Mouse (Mus musculus) thymus, postnatal 14 days (tissue): ENCODE data around the gene Trim29.

Experiments used
- DNase-seq: peaks from one replicate; pipeline ENCODE4 v3.0.0; 2021

Trim29 gene

GRCm38 (mm10) chr9:43310538-43310937 lies at the start of gene Trim29:
TSS of gene Trim29 (plus strand) at chr9:43310848.
- DNase-seq: no peak

- DNase-seq: no peak
These were observed 49.3 kb upstream of the Trim29 start for GRCm38 (mm10) chr9:43261124-43261907.

- no peak for DNase-seq
These were observed 48.7 kb upstream of the Trim29 start for GRCm38 (mm10) chr9:43261941-43262340.

DNA sequence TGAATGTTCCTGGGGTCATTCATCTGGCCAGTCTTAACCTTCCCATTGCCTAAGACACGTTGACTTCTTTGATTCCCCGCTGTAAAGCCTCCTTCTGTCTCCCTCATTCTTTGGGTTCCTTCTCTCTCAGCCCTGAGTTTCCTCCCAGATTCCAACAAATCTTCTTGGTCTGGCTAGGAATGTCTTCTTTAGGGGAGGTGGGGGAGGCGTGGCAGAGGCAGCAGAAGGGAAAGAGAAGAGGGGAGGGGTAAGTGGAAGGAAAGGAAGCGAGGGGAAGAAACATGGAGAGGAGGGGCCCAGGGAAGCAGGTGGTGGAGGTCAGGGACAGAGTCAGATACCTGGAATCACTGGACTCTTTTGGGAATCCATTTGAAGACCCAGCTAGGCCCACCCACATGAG lies 48.3 kb upstream of the Trim29 start:
- no peak for DNase-seq

- DNase-seq: no peak
These were observed 47.7 kb upstream of the Trim29 start for GRCm38 (mm10) chr9:43262811-43263550.

- no peak for DNase-seq
These were observed 46.6 kb upstream of the Trim29 start for GRCm38 (mm10) chr9:43263946-43264451.

GRCm38 (mm10) chr9:43265194-43265593 lies 45.5 kb upstream of the Trim29 start:
- no peak for DNase-seq

DNA sequence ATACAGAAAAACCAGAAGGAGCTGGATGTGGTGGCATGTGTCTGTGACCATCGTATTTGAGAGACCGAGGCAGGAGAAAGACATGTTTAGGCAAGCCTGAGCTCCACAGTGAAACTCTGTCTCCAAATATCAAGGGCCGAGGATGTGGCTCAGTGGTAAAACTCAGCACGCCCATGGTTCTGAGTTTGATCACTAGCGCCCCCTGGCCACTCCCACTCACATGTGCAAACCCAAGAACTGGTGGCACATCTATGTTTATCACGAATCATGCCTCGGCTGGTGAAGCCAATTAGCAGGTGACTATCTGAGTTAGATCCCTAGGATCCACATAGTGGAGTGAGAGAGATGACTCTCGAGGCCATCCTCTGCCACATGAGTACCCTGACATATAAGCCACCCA lies 43.3 kb upstream of the Trim29 start:
- peak; percentile 56 for DNase-seq

DNA sequence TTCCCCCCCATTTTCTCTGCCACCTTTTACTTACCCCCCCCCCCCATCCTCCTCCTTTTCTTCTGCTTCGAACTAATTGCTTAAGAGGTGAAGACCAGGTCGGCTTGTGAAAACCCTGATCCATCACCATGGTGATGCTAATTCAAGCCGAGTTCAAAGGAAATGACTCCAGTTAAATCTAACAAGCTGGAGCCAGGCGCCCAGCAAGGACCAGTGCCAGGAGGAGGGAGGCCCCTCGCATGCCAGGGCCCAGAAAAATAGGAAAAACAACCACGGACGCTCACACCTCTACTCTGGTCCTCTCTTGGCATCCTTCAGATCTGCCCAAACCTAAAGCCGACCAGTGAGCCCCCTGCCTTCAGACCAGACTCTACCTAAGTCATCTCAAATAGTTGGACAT lies 41.5 kb upstream of the Trim29 start:
- no peak for DNase-seq

DNA sequence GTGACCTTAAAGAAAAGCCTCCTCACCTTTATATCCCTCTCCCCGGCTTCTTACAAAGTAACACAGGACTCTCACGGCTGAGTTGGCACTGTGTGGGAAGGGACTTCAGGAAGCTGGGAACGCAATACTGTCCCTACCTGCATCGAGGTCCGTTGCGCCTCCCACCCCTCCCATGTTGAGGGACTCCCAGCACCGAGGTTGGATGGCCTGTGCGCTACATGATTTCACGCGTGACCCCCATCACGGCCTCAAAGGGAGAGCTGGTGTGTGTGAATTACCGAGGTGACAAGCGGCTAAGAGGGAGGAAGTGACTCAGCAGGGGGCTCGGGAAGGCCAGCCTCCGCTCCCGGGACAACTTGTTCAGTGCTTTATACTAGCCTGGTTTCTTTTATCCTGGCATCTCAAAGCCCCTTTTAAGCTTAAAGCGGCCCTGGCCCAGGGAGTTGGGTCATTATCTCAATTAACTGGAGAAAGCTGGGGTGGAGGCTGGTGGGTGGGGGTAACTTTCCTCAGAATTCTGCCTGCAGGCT lies 39.9 kb upstream of the Trim29 start:
- no peak for DNase-seq

DNA sequence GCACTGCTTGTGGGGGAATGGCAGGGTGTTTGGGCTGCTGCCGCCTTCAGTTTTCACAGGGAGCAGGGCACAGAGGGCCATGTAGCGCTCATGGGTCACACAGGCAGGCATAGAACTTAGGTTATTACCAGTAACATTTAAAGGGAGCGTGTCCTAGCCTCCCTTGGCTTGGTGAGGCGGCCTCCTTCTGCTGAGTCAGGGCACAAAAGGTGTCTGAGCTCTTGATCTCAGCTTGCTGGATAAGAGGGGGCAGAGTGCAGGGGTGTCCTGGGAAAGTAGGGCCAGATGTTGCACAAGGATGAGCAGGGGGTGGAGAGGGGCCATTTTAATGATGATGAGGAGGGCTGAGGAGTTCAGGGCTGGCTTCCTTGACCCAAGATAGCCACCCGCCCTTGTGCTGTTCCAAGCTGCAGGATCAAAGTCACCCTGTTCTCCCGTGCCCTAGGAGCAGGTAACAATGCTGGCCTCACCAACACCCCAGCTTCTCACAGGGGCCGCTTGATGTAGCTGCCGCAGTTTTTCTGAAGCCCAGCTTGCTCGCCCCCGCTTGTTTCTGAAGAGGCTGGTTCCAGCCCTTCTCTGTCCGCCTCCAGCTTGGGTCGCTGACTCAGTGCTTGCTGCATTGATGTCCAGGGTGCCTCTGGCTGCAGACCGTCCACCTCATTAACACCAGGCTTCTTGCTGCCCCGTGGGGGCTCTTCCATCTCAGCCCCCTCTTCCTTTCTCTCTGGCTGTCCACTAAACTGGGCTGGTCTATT lies 38.7 kb upstream of the Trim29 start:
- no peak for DNase-seq

DNA sequence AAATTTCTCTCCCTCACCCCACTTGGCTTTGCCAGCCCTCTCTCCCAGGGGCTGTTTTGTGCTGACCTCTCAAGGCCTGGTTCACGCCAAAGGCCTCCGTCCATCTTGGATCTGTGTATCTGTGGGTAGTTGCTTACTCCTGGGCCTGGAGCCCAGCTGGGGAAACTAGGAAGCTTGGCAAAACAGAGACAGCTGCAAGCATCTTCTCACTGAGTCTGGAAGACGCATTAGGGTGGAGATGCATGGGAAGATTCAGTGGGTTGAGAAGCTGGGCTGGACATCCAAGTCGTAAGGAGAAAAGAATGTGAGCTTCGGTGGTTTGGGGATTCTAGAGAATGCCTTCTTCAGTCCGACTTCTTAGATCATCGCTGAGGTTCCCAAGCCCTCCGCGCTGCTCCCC lies 36.9 kb upstream of the Trim29 start:
- no peak for DNase-seq

DNA sequence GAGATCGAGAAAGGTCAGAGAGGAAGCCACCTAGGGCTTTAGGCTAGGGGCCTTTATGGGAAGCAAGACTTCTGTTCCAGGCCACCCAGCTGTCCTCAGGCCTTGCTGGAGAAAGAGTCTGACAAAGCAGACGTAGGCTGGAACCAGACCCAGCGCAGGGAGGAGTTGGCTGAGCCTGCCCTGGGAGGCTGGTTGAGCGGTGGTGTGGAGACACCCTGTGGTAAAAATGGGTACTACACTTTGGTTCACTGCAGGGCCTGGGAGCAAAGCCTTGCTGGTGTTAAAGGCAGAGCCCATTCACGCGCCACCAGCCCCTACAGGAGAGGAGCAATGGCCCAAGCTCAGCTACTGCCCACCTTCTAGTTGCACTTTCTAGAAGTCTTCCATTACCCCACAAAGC lies 26.4 kb upstream of the Trim29 start:
- DNase-seq: peak; percentile 66

GRCm38 (mm10) chr9:43285281-43285680 lies 25.4 kb upstream of the Trim29 start:
- DNase-seq: no peak

DNA sequence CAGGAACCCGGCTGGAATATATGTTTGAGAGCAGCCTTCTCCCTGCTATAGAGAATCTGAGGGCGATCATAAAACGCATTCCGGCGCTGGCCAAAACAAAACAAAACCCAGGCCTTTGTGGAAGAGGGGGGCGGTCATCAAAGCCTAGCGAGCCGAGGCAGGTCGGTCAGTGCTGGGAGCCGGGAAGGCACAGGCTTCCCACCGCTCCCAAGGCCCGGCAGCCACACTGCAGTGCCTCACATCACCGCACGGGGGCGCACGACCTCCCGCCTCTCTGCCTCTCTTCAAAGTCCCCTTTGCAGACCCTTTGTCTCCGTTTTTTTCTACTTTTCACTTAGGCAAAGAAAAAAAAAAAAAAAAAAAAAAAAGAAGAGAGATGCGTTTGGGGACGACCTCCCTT lies 23.8 kb upstream of the Trim29 start:
- DNase-seq: peak; percentile 62

DNA sequence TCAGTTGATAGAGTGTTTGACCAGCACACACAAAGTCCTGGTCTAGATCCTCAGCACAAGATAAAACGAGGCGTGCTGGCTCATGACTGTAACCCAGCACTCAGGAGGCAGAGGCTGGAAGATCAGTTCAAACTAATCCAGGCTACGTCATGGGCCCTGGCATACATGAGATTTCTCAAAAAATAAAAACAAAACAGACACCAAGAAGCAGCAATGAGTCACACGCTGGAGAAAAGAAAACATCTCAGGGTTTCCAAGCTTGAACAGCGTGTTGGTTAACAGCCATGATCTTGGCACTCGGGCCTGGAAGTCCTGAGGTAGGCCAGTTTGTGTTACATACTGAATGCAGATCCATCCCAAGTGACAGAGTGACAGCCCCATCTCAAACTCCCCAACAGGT lies 17.6 kb upstream of the Trim29 start:
- DNase-seq: no peak

DNA sequence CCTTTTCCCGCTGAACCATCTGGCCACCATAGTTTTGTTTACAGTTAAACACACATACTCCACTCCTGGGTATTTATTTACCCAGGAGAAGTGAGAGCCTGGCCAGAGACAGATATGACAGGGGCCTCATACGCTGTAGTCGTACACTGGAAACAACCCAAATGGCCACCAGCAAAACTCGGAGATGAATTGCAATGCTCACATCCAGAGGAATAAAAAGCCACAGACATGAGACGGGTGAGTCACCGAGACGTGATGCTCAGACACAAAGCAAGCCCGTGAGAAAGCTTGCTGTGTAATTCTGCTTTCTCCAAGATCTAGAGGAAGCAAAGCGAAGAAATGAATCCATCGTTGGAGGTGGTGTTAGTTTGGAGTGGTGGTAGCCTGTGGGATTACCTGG lies 10.3 kb upstream of the Trim29 start:
- DNase-seq: no peak

GRCm38 (mm10) chr9:43302989-43303388 lies 7.7 kb upstream of the Trim29 start:
- no peak for DNase-seq

DNA sequence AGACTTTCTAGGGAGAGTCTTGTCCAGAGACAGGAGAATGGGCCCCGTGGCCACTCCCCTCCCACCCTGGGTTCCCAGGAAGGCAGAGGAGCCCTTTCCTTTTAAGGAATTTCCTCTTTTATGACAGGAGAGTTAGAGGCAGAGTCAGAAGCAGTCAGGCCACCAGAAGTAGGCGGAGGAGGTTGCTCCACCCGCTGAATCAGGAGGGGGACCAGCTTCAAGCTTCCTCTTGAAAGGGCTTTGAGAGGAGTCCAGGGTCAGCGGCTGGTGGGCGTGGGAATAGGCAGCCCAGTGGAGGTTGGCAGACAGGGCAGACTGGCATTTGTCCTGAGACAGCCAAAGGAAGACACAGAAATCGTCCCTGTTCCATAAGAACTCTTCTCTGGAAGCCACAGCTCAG lies 4.8 kb upstream of the Trim29 start:
- no peak for DNase-seq

DNA sequence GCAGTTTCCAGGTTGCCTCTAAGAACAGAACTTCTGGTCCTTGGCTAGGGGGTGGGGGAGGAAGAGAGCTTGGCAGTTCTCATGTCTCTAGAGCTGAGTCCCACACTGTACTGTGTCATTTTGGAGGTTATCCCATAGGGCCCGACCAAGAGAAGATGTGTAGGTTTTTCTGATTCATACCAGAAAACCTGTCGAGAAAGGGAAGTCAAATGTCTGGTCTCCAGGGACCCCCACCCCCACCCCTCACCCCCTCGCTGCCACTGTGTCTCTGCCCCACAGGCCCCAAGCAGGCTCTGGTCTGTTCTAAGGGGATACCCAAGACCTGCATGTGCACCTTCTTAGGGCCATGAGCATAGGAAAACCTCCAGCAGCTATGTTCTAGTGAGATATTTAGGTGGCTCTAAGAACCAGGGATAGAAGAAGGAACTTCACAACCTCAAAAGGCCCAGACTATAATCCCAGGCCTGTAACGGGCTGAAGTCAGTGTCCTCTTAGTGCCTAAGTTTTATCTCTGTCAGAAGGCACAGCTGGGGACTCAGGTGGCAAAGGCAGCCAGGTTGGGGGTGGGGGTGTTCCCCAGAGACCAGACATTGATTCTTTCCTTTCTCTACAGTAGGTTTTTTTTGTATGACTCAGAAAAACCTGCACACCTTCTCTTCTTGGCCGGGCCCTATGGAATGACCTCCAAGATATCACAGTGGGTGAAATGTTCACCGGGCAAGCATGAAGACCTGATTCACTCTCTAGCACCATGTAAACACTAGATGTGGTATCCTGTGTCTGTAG lies 1.4 kb upstream of the Trim29 start:
- DNase-seq: no peak

GRCm38 (mm10) chr9:43312190-43312589 lies 1.5 kb downstream of the Trim29 start:
- DNase-seq: no peak

DNA sequence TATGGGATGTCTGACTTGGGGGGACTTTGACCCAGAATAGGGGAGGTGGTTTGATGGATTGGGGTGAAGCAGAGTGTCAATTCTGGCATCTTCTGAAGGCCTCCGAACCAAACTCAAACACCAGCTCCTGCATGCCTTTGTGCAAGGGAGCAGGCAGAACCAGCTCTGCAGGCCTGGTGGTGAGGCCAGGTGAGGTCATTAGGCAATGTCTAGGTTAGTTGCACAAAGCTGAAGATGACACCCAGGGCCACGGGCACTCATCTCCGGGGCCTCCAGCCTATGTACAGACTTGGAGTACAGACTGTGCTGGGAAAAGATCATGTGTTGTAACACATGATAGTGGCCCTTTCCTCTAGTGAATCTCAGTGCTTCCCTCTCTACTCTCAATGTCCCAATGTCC lies 3.2 kb downstream of the Trim29 start:
- DNase-seq: no peak
